Mouse (Mus musculus) liver, adult 2 months (tissue): ENCODE measurements at regions not wholly inside any gene's neighbourhood (a gene's known extent, or its start where the extent isn't known, plus 50 kb on each side); places are given as distances from the start of the nearest gene placed in this dataset.

Source experiments
- CTCF ChIP-seq: fragments of 200-500 bp; IDR thresholded peaks from 2 replicates; pipeline ENCODE4 v1.5.1; 2011; ENCODE audit warnings: low read depth, low read length, control low read depth
- POLR2A ChIP-seq: fragments of 200-500 bp; IDR thresholded peaks from 2 replicates; pipeline ENCODE4 v1.6.1; 2011; ENCODE audit warnings: low read length, control low read depth; ENCODE audit not compliant: insufficient read depth; ENCODE audit errors: extremely low read depth

DNA sequence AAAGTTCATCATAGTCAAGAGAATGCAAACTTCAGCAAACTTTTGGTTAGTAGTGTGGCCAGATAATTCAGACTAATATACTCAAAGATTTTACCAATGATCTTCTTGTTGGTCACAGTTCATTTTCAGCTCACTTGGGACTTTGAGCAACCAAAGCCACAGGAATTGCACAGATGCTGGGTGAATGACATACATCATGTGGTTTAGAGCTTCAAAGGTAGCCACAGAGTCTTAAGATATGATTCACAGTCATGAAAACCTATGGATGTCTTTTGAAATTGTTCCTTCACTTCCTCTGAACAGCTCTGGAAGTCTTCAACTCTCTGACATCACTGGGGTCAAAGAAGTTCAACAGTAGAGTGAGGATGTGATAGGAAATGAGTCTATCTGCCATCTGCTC lies 77.0 kb upstream of the Gm9747 start:
- TF ChIP-seq POLR2A: no peak
- TF ChIP-seq CTCF: no peak
